Mouse (Mus musculus) cerebellum, postnatal 36 days (tissue): Measurements from ENCODE around the gene Cdc123.

Source experiments
- DNase-seq, 2 experiments: peaks; one replicate each; pipeline ENCODE4 v3.0.0; 2021 to 2022; ENCODE audit warnings: mixed read lengths in 2 of 2

Gene Cdc123

GRCm38 (mm10) chr2:5804440-5805045 is 40.4 kb downstream of the Cdc123 start:
- no peak for DNase-seq

- no peak for DNase-seq
Measured at GRCm38 (mm10) chr2:5801927-5802590, 42.9 kb downstream of the Cdc123 start.

GRCm38 (mm10) chr2:5801182-5801640 is 43.8 kb downstream of the Cdc123 start:
- DNase-seq, result no peak

- DNase-seq, result no peak
Measured at GRCm38 (mm10) chr2:5797816-5798672, 46.9 kb downstream of the Cdc123 start.

- no peak for DNase-seq
Measured at GRCm38 (mm10) chr2:5793771-5794170, 51.2 kb downstream of the Cdc123 start.

- DNase-seq, result no peak
Measured at GRCm38 (mm10) chr2:5792056-5792455, 52.9 kb downstream of the Cdc123 start.

- no peak for DNase-seq
Measured at GRCm38 (mm10) chr2:5789625-5790160, 55.3 kb downstream of the Cdc123 start.

GRCm38 (mm10) chr2:5787391-5787790 is 57.6 kb downstream of the Cdc123 start:
- DNase-seq, result no peak

- no peak for DNase-seq
Measured at GRCm38 (mm10) chr2:5772464-5772863, 72.5 kb downstream of the Cdc123 start.

- peak; percentile 21 to 51 for DNase-seq
Measured at GRCm38 (mm10) chr2:5770708-5771241, 74.2 kb downstream of the Cdc123 start.

GRCm38 (mm10) chr2:5769630-5770029 is 75.3 kb downstream of the Cdc123 start:
- DNase-seq, result no peak

GRCm38 (mm10) chr2:5768946-5769345 is 76.0 kb downstream of the Cdc123 start:
- no peak for DNase-seq

- DNase-seq, result no peak
Measured at GRCm38 (mm10) chr2:5762031-5762430, 82.9 kb downstream of the Cdc123 start.

GRCm38 (mm10) chr2:5760479-5761008 is 84.4 kb downstream of the Cdc123 start:
- no peak for DNase-seq

GRCm38 (mm10) chr2:5758569-5758968 is 86.4 kb downstream of the Cdc123 start:
- no peak for DNase-seq

GRCm38 (mm10) chr2:5750872-5751271 is 94.1 kb downstream of the Cdc123 start:
- DNase-seq, result no peak

- no peak for DNase-seq
Measured at GRCm38 (mm10) chr2:5749210-5749609, 95.8 kb downstream of the Cdc123 start.

- DNase-seq, result no peak
Measured at GRCm38 (mm10) chr2:5747545-5748043, 97.4 kb downstream of the Cdc123 start.

GRCm38 (mm10) chr2:5746529-5746928 is 98.4 kb downstream of the Cdc123 start:
- no peak for DNase-seq
